Mouse (Mus musculus) liver, postnatal 0 days (tissue): Measurements from ENCODE around the gene Tox4. TPM values are rescaled to one million over a fixed set of nuclear protein-coding genes. Genes with fewer than 3 reads are reported as not detected.
"Not testable (repeated sequence)": the region's sequence is repeated elsewhere in the genome, so short reads cannot be mapped to it uniquely, and the experiment has no call there.

ENCODE experiments used
- ATAC-seq: fragments of 200-750 bp; cut with Nextera tagmentation; 2 replicates; pipeline ENCODE4 v1.8.0; 2017; ENCODE audit warnings: mild to moderate bottlenecking, moderate library complexity
- DNase-seq: peaks from one replicate; pipeline ENCODE4 v3.0.0-alpha.2; 2016
- H3K27ac ChIP-seq: fragments of 300-500 bp; sonication (generic); 2 replicates; pipeline ENCODE4 v1.5.1; 2014; ENCODE audit warnings: antibody characterized with exemption, moderate library complexity, mild to moderate bottlenecking, low read depth
- H3K27me3 ChIP-seq: fragments of 300-500 bp; sonication (generic); 2 replicates; pipeline ENCODE4 v1.6.1; 2014; ENCODE audit warnings: low read length, control low read depth, mixed read lengths; ENCODE audit not compliant: insufficient read depth
- H3K36me3 ChIP-seq: fragments of 300-500 bp; sonication (generic); replicated peaks from 2 replicates; pipeline ENCODE4 v1.6.1; 2014; ENCODE audit warnings: mild to moderate bottlenecking, control low read depth, low read length, moderate library complexity, mixed read lengths; ENCODE audit not compliant: insufficient read depth
- H3K4me1 ChIP-seq: fragments of 300-500 bp; sonication (generic); 2 replicates; pipeline ENCODE4 v1.6.1; 2014; ENCODE audit warnings: antibody characterized with exemption, mild to moderate bottlenecking, control low read depth; ENCODE audit not compliant: insufficient read depth
- H3K4me2 ChIP-seq: fragments of 300-500 bp; sonication (generic); 2 replicates; pipeline ENCODE4 v1.6.1; 2014; ENCODE audit warnings: low read depth, mild to moderate bottlenecking, low read length, moderate library complexity, mixed read lengths
- H3K4me3 ChIP-seq: fragments of 300-500 bp; sonication (generic); 2 replicates; pipeline ENCODE4 v1.5.1; 2014; ENCODE audit warnings: low read depth, low read length
- H3K9ac ChIP-seq: fragments of 300-500 bp; sonication (generic); replicated peaks from 2 replicates; pipeline ENCODE4 v1.6.1; 2014; ENCODE audit warnings: mild to moderate bottlenecking, moderate library complexity
- H3K9me3 ChIP-seq: fragments of 300-500 bp; sonication (generic); 2 replicates; pipeline ENCODE4 v1.6.1; 2016; ENCODE audit warnings: mild to moderate bottlenecking, control low read depth, low read length, mixed read lengths
- CTCF ChIP-seq: sonication (generic); IDR thresholded peaks from 2 replicates; pipeline ENCODE4 v1.5.1; 2016; ENCODE audit warnings: antibody characterized with exemption, low read depth
- EP300 ChIP-seq: IDR thresholded peaks from 2 replicates; pipeline ENCODE4 v1.6.1; 2016; ENCODE audit warnings: antibody characterized with exemption, low read depth, mild to moderate bottlenecking
- WGBS: fragments of 180-500 bp; shearing (Covaris S2); extraction: QIAGEN DNeasy Blood & Tissue Kit; methylation state at CpG from one replicate; pipeline ENCODE4 v1.1.7; 2014; ENCODE audit not compliant: insufficient replicate concordance; 5-methylcytosine and 5-hydroxymethylcytosine counted together
- polyA plus RNA-seq: library from polyadenylated mRNA; unstranded; fragments of >200 nt; fragmentation: Nextera tagmentation; extraction: Ambion mirVana; gene quantifications from 2 replicates; pipeline ENCODE4 v1.2.1, GENCODE M21; 2015

Gene Tox4
- polyA plus RNA-seq, 1 experiment from 2014 or later, result 13.4 TPM

- not testable (repeated sequence) for DNase-seq, ATAC-seq, H3K9me3 ChIP-seq, H3K9ac ChIP-seq, H3K36me3 ChIP-seq, H3K27ac ChIP-seq, H3K4me3 ChIP-seq, H3K4me2 ChIP-seq, H3K27me3 ChIP-seq
- peaks cover 21% of the 10 kb centered on the region for H3K4me1 ChIP-seq
- WGBS, result 90% methylated on average over 5 of the region's 6 CpGs
- TF ChIP-seq CTCF, result peak; percentile 32
Measured at GRCm38 (mm10) chr14:52310343-52310742, 31.4 kb downstream of the Tox4 start.

- ATAC-seq, result no peak
- Histone ChIP-seq H3K9ac (no peak overlapping the region), H3K9me3 (no peaks in the 10 kb centered on the region), H3K27me3 (peaks cover 9% of the 10 kb centered on the region; the same call in 1 of the 2 replicates), H3K27ac (no peak overlapping the region), H3K4me1 (peaks cover 16% of the 10 kb centered on the region), H3K36me3 (no peaks in the 10 kb centered on the region), H3K4me3 (no peak overlapping the region), H3K4me2 (no peak overlapping the region)
- no peak for DNase-seq
- WGBS, result 80% methylated on average over 2 of the region's 2 CpGs
- TF ChIP-seq CTCF (no peak), EP300 (no peak)
Measured at GRCm38 (mm10) chr14:52310906-52311305, 32.0 kb downstream of the Tox4 start.

GRCm38 (mm10) chr14:52313931-52314807 lies 35.2 kb downstream of the Tox4 start:
- H3K4me1 ChIP-seq, result 0 out of 2 replicates have a peak, but pooled peaks cover 5% of the 10 kb centered on the region
- H3K27ac ChIP-seq, result no peak overlapping the region
- no peak overlapping the region for H3K9ac ChIP-seq
- WGBS, result 69% methylated on average over 26 of the region's 26 CpGs
- ATAC-seq (peak; percentile 26), DNase-seq (peak; percentile 38)
- H3K36me3 ChIP-seq, result no peaks in the 10 kb centered on the region
- H3K27me3 ChIP-seq, result peaks cover 15% of the 10 kb centered on the region
- H3K4me3 ChIP-seq, result no peak overlapping the region
- no peak for TF ChIP-seq EP300
- TF ChIP-seq CTCF, result no peak
- no peaks in the 10 kb centered on the region for H3K9me3 ChIP-seq
- H3K4me2 ChIP-seq, result peak overlapping the region; percentile 97

- ATAC-seq (no peak), DNase-seq (no peak)
- no peak overlapping the region for H3K27ac ChIP-seq
- WGBS, result 56% methylated on average over 8 of the region's 8 CpGs
- TF ChIP-seq CTCF (no peak), EP300 (no peak)
- peaks cover 15% of the 10 kb centered on the region for H3K27me3 ChIP-seq
- H3K4me2 ChIP-seq, result peak overlapping the region; percentile 97
- H3K4me3 ChIP-seq, result no peak overlapping the region
- H3K4me1 ChIP-seq, result 0 out of 2 replicates have a peak, but pooled peaks cover 5% of the 10 kb centered on the region
- H3K36me3 ChIP-seq, result no peaks in the 10 kb centered on the region
- no peaks in the 10 kb centered on the region for H3K9me3 ChIP-seq
- H3K9ac ChIP-seq, result no peak overlapping the region
Measured at GRCm38 (mm10) chr14:52314808-52315150, 35.8 kb downstream of the Tox4 start.

GRCm38 (mm10) chr14:52315283-52315780 lies 36.4 kb downstream of the Tox4 start:
- WGBS, result 20% methylated on average over 17 of the region's 17 CpGs
- Histone ChIP-seq H3K27me3 (peaks cover 15% of the 10 kb centered on the region), H3K9ac (peak overlapping the region; percentile 68), H3K4me1 (0 out of 2 replicates have a peak, but pooled peaks cover 5% of the 10 kb centered on the region), H3K36me3 (no peaks in the 10 kb centered on the region), H3K9me3 (no peaks in the 10 kb centered on the region), H3K4me2 (peak overlapping the region; percentile 97), H3K4me3 (peak overlapping the region; percentile 70), H3K27ac (no peak overlapping the region)
- no peak for ATAC-seq
- DNase-seq, result no peak
- TF ChIP-seq CTCF (no peak), EP300 (no peak)

GRCm38 (mm10) chr14:52315792-52316440 lies 37.0 kb downstream of the Tox4 start:
- Histone ChIP-seq H3K4me1 (0 out of 2 replicates have a peak, but pooled peaks cover 5% of the 10 kb centered on the region), H3K4me3 (peak overlapping the region; percentile 70), H3K36me3 (no peaks in the 10 kb centered on the region), H3K27me3 (peaks cover 15% of the 10 kb centered on the region), H3K9me3 (no peaks in the 10 kb centered on the region), H3K27ac (peak overlapping the region; percentile 3; the same call in 1 of the 2 replicates), H3K9ac (peak overlapping the region; percentile 68), H3K4me2 (peak overlapping the region; percentile 97)
- DNase-seq (peak; percentile 58), ATAC-seq (peak; percentile 67)
- under 1% methylated on average over 32 of the region's 41 CpGs for WGBS
- TF ChIP-seq CTCF (no peak), EP300 (no peak)
